Mouse (Mus musculus) thymus, postnatal 25 days (tissue): ENCODE measurements around the gene Asb13.
A peak's percentile ranks its signal among the peaks of the same experiment; 100 is the strongest.

Experiments
- DNase-seq: peaks from one replicate; pipeline ENCODE4 v3.0.0; 2022

The Asb13 gene

DNA sequence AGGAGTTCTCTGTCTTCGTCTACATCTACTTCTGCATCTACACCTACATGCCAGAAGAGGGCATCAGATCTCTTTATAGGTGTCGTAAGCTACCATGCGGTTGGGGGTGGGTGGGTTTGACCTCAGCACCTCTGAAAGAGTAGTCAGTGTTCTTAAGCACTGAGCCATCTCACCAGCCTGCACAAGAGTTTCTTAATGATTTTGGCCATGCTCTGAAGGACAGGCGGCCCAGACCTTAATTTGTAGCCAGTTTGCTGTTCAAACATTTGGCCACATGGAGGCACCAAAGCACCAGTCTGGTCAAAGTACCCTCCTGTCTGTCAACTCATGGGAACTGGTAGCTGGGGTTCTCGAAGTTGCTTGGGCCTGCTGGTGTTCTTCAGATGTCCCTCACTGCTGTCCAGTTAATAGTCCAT, 31.5 kb downstream of the Asb13 start:
- peak; percentile 52 for DNase-seq

- DNase-seq = no peak
Measured at GRCm38 (mm10) chr13:3667288-3667873, 33.5 kb downstream of the Asb13 start.

- DNase-seq = no peak
Measured at GRCm38 (mm10) chr13:3668068-3668467, 34.2 kb downstream of the Asb13 start.

DNA sequence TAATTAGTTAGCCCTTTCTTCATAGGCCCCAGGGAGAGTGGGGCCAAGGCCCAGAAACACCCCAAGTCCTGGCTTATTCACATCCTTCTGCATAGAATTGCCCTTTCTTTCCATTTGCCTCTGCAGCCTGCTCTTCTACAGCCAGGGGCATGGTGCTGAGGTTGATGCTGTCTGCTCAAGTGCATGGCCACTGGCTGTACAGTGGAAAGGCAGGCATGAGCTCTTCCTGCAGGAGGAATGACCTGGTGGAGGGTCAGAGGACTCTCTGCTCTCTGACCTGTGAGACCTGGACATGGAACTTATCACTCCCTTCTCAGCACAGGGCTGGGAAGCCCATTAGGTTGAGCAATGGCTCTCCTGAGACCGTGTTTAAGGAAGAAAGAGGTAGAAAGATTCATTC, 35.8 kb downstream of the Asb13 start:
- DNase-seq = no peak

- DNase-seq = no peak
Measured at GRCm38 (mm10) chr13:3670039-3670438, 36.2 kb downstream of the Asb13 start.

DNA sequence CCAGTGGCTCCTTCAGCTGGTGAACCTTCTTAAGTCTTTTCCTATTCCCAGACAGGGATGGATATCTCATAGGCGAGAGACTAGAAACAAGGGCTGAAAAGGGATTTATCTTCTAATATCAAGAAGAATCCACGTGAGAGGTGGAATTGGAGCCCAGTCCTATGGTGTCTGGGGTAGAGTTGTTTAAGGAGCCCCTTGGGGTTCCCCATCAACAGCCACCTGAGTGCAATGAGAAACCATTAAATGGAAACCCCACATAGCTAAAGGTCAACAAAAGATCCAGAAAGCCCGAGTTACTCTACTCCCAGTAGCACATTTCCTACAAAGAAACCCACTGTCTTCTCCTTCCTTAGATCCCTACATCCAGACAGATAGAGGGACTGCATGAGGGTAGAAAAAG, 39.3 kb downstream of the Asb13 start:
- DNase-seq = no peak

- no peak for DNase-seq
Measured at GRCm38 (mm10) chr13:3673622-3674021, 39.8 kb downstream of the Asb13 start.

- DNase-seq = no peak
Measured at GRCm38 (mm10) chr13:3675855-3676254, 42.0 kb downstream of the Asb13 start.

GRCm38 (mm10) chr13:3679098-3679497, 45.3 kb downstream of the Asb13 start:
- DNase-seq = no peak

- no peak for DNase-seq
Measured at GRCm38 (mm10) chr13:3686306-3686705, 52.5 kb downstream of the Asb13 start.

DNA sequence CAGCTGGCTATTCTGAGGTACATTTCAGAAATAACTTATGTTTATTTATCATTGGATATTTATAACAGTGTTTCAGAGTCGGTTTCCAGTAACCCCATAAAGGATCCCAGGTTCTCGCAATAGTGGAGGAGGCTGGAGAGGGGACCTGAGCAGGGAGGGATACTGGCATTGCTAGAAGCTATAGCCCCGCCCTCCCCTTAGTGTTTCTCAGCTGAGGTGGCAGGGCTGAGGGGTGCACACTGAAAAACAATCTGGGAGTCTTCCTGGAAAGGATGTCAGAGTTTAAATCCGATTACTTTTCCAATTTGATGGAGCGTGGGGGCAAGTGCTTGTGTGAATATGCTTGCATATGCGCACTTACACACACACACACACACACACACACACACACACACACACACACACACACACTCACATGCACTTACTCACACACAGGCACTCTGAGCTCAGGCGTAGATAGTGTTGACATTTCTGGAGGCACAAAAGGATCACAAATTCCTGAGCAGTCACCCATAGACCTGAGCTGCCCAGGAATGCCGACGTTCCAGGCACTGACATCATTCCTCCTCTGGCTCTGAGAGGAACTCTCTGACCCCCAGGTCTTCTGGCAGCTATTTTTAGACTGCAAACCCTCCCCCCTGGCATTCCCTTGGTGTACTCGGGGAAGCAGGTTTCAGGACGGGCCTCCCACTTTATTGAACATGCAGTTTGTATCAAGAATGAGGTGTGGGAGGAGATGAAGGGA, 60.9 kb downstream of the Asb13 start:
- DNase-seq = no peak

GRCm38 (mm10) chr13:3696977-3697735, 63.3 kb downstream of the Asb13 start:
- DNase-seq = no peak

GRCm38 (mm10) chr13:3700752-3701151, 66.9 kb downstream of the Asb13 start:
- no peak for DNase-seq
